Mouse (Mus musculus) hindbrain, embryonic 10.5 days (tissue): ENCODE measurements around the gene Fam160a2. TPM values are rescaled to one million over a fixed set of nuclear protein-coding genes. Genes with fewer than 3 reads are reported as not detected.

Experiments used
- DNase-seq: peaks from one replicate; pipeline ENCODE4 v3.0.0-alpha.2; 2017; ENCODE audit warnings: low spot score
- H3K27ac ChIP-seq: fragments of 300-500 bp; sonication (generic); 2 replicates; pipeline ENCODE4 v1.5.1; 2016; ENCODE audit warnings: mild to moderate bottlenecking, moderate library complexity
- H3K27me3 ChIP-seq: fragments of 300-500 bp; sonication (generic); 2 replicates; pipeline ENCODE4 v1.6.1; 2016; ENCODE audit warnings: mild to moderate bottlenecking; ENCODE audit not compliant: poor library complexity, insufficient read depth, severe bottlenecking
- H3K36me3 ChIP-seq: fragments of 300-500 bp; sonication (generic); 2 replicates; pipeline ENCODE4 v1.6.1; 2016; ENCODE audit warnings: mild to moderate bottlenecking, moderate library complexity
- H3K4me1 ChIP-seq: fragments of 300-500 bp; sonication (generic); replicated peaks from 2 replicates; pipeline ENCODE4 v1.6.1; 2016; ENCODE audit warnings: mild to moderate bottlenecking
- H3K4me3 ChIP-seq: fragments of 300-500 bp; sonication (generic); 2 replicates; pipeline ENCODE4 v1.5.1; 2016; ENCODE audit warnings: mild to moderate bottlenecking, moderate library complexity
- H3K9me3 ChIP-seq: fragments of 300-500 bp; sonication (generic); 2 replicates; pipeline ENCODE4 v1.6.1; 2016; ENCODE audit warnings: mild to moderate bottlenecking, moderate library complexity
- WGBS: fragments of 180-500 bp; shearing (Covaris S2); methylation state at CpG from one replicate; pipeline ENCODE4 v1.1.7; 2016; 5-methylcytosine and 5-hydroxymethylcytosine counted together
- polyA plus RNA-seq: library from polyadenylated mRNA; unstranded; fragments of >200 nt; fragmentation: Nextera tagmentation; extraction: Ambion mirVana; gene quantifications from 2 replicates; pipeline ENCODE4 v1.2.1, GENCODE M21; 2016

Fam160a2 gene
- polyA plus RNA-seq, result 39.9 and 41.6 TPM in 2 replicates

DNA sequence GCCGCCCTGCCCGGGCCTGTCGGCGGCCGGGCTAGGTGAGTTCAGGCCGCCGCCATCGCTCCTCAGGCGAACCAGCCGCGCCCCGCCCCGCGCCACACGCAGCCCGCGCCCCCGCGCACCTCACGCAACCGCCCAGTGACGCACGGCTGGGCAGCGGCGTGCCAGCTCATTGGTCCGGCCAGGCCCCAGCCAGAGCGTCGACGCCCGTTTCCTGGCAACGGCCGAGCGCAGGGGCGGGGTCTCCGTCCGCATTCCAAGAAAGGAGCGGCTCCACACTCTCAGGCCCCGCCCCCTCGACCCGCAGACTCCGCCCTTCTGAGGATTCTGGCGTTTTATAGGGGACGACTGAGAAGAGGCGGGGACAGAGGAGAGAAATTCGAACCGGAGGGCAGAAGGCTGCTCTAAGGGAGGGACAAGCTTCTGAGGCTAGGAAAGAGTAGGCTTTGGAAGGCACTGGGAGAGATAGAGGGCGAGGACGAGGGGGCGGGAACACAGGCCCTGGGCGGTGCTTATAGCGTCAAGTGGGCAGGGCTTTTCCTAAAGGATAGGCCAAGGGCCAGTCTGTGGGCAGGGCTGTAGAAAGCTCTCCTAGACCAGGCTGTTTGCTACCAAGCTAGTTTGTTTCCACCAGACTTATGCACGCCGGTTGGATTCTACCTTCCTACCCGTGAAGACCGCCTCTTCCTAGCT lies at the start of gene Fam160a2:
Gene Fam160a2 (minus strand): TSS at position 120 of the 690 bp plus-strand sequence.
- H3K27me3 ChIP-seq, result no peaks in the 10 kb centered on the region
- peak within 1 kb of the TSS; percentile 88 for H3K4me3 ChIP-seq
- peak within 1 kb of the TSS; percentile 93 for H3K27ac ChIP-seq
- under 1% methylated on average over 55 of the region's 55 CpGs for WGBS
- H3K36me3 ChIP-seq, result peaks cover 11% of the 10 kb centered on the region; the same call in 1 of the 2 replicates
- peaks cover 22% of the 10 kb centered on the region for H3K4me1 ChIP-seq
- H3K9me3 ChIP-seq, result no peaks in the 10 kb centered on the region
- DNase-seq, result peak; percentile 100

DNA sequence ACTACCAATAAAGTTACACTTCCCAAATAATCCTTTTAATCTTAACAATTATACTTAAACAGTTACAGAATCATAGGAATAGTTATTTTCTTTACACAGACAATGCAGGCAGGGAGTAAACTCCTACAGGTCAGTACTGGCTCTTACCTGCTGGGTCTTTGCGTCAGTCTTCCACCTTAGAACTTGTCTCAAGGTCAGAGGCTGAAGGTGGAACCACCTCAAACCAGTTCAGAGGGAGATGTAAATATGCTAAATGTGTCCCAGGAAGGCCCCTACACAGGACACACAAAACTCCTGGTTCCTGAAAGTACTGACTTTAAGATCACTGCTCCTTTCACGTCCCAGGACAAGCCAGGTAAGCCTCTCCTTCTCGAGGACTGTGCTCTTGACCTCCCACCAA lies 45.2 kb upstream of the Fam160a2 start:
- Histone ChIP-seq H3K36me3 (no peaks in the 10 kb centered on the region), H3K27me3 (no peaks in the 10 kb centered on the region), H3K4me1 (no peaks in the 10 kb centered on the region), H3K9me3 (no peaks in the 10 kb centered on the region), H3K4me3 (no peak overlapping the region), H3K27ac (no peak overlapping the region)
- DNase-seq, result no peak
- 71% methylated on average over 3 of the region's 3 CpGs for WGBS

DNA sequence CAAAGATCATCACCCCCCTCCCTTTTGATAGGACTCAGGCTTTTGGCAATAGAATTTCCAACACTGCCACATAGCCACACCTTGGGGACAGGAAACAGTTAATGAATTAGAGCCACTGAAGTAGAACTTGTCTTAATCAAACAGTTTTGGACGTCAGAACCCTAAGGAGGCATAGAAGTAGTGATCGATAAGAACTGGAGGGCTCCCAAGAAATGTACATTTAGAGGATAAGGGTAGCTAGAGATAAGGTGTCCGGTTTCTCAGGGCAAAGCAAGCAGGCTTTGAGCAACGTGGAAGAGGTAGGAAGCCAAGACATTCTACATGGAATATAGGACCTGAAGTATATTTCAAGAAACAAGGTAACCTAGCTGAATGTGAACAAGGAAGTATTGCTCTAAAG lies 41.6 kb upstream of the Fam160a2 start:
- Histone ChIP-seq H3K36me3 (no peaks in the 10 kb centered on the region), H3K27me3 (no peaks in the 10 kb centered on the region), H3K4me1 (no peaks in the 10 kb centered on the region), H3K27ac (no peak overlapping the region), H3K9me3 (no peaks in the 10 kb centered on the region), H3K4me3 (no peak overlapping the region)
- no peak for DNase-seq
- whole genome bisulfite sequencing, result 70% methylated on average over 4 of the region's 4 CpGs

DNA sequence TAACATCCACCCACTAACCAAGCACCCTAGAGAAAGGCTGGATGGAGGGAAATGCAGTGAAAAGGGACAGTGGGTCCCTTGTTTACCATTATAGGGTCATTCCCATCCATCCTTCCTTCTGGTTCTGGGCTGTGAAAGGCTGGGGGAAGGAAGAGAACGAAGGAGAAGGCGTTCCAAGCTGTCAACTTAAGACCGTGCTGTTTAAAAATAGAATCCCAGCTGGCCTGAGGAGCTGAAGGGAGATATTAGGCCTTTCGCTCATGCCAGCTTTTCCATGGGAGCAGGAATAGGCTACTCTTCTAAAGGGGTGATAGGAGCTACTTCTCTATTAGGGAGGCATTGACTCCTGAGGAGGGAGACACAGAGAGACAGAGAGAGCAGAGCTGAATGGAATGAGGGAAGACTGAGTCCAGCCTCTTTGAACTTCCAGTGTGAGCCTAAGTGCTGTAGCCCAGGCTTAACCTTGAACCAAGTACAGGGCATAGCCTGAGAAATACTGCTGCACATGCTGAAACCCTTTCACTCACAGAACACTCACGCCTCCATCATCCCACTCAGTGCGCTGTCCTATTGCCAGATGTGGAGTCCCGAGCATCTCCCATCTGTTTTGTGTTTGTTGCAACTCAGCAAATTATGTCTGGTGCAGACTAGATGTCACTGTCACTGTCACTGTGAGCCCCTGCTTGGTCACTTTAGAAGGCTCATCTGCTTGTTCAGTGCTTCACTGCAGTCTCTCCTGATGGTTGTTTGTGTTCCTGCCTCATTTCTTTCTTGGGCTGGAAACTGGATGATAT lies 38.3 kb upstream of the Fam160a2 start:
- Histone ChIP-seq H3K4me1 (no peaks in the 10 kb centered on the region), H3K27me3 (no peaks in the 10 kb centered on the region), H3K36me3 (no peaks in the 10 kb centered on the region), H3K4me3 (no peak overlapping the region), H3K27ac (no peak overlapping the region), H3K9me3 (no peaks in the 10 kb centered on the region)
- no peak for DNase-seq
- WGBS, result 85% methylated on average over 7 of the region's 7 CpGs

GRCm38 (mm10) chr7:105434798-105435197 lies 34.9 kb upstream of the Fam160a2 start:
- no peaks in the 10 kb centered on the region for H3K36me3 ChIP-seq

DNA sequence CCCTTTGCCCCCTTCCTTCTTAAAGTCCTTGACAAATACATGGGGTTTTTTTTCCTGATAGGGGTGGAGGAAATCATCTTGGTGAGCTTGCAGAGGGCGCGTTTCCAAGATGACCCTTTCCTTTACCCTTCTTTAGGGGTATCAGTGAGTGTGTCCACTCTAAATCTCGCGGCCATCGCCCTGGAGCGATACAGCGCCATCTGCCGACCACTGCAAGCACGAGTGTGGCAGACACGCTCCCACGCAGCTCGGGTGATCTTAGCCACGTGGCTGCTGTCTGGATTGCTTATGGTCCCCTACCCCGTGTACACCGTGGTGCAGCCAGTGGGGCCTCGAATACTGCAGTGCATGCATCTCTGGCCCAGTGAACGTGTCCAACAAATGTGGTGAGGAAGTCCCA lies 34.0 kb upstream of the Fam160a2 start:
- no peaks in the 10 kb centered on the region for H3K4me1 ChIP-seq
- H3K4me3 ChIP-seq, result no peak overlapping the region
- H3K27ac ChIP-seq, result no peak overlapping the region
- no peaks in the 10 kb centered on the region for H3K27me3 ChIP-seq
- no peak for DNase-seq
- 81% methylated on average over 17 of the region's 17 CpGs for WGBS
- no peaks in the 10 kb centered on the region for H3K9me3 ChIP-seq
- H3K36me3 ChIP-seq, result no peaks in the 10 kb centered on the region

More at GRCm38 (mm10) chr7:105434798-105435197, 34.9 kb upstream of the Fam160a2 start:
- H3K9me3 ChIP-seq, result no peaks in the 10 kb centered on the region
- DNase-seq, result no peak
- no peak overlapping the region for H3K27ac ChIP-seq
- no peak overlapping the region for H3K4me3 ChIP-seq
- H3K27me3 ChIP-seq, result no peaks in the 10 kb centered on the region
- no peaks in the 10 kb centered on the region for H3K4me1 ChIP-seq
- WGBS, result 79% methylated on average over 22 of the region's 22 CpGs

- H3K9me3 ChIP-seq, result no peaks in the 10 kb centered on the region
- no peak for DNase-seq
- H3K4me1 ChIP-seq, result no peaks in the 10 kb centered on the region; the same call in 1 of the 2 replicates
- 65% methylated on average over 1 of the region's 1 CpGs for WGBS
- no peaks in the 10 kb centered on the region for H3K36me3 ChIP-seq
- no peak overlapping the region for H3K27ac ChIP-seq
- peaks cover 12% of the 10 kb centered on the region for H3K27me3 ChIP-seq
- H3K4me3 ChIP-seq, result no peak overlapping the region
Observed at GRCm38 (mm10) chr7:105432058-105432457, 32.2 kb upstream of the Fam160a2 start.

- H3K4me3 ChIP-seq, result peak overlapping the region; percentile 61
- 2% methylated on average over 11 of the region's 11 CpGs for whole genome bisulfite sequencing
- H3K27me3 ChIP-seq, result peaks cover 51% of the 10 kb centered on the region
- no peaks in the 10 kb centered on the region for H3K9me3 ChIP-seq
- peak overlapping the region; percentile 74 for H3K27ac ChIP-seq
- peaks cover 14% of the 10 kb centered on the region; the same call in 1 of the 2 replicates for H3K4me1 ChIP-seq
- no peaks in the 10 kb centered on the region for H3K36me3 ChIP-seq
- no peak for DNase-seq
Observed at GRCm38 (mm10) chr7:105426051-105426450, 26.2 kb upstream of the Fam160a2 start.

DNA sequence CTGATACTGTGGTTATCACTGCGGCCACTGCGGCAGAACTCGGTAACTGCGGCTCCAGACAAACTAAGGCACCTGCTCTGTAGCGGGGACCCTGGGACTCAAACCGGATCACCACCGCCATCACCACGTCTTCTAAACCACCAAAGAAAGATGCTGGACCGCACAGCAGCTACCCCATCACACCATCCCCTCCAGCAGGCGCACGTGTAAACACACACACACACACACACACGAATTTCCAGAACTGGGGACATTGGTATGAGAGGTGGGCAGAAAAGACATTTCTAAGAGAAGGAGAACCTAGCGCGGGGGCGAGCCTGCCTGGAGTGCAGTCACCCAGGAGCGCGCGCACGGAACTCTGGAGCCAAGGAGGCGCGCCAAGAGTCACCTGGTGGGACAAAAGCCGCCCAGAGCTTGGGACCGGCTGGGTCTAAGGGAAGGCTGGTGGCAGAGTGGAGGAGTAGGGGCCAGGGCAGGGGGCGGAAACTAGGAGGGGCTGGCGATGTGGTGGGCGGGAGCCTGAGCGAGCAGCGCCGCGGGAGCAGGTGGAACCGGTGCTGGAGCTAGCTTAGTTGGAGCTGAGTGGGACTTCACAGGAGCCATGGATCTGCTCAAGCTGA lies 25.7 kb upstream of the Fam160a2 start, which contains the start of gene Cckbr:
Gene Cckbr (plus strand): TSS at position 308 of the 620 bp plus-strand sequence.
- Histone ChIP-seq H3K27ac (peak within 1 kb of the TSS; percentile 74), H3K9me3 (no peaks in the 10 kb centered on the region), H3K4me3 (peak within 1 kb of the TSS; percentile 61), H3K27me3 (peaks cover 51% of the 10 kb centered on the region), H3K4me1 (peaks cover 14% of the 10 kb centered on the region; the same call in 1 of the 2 replicates), H3K36me3 (no peaks in the 10 kb centered on the region)
- 2% methylated on average over 31 of the region's 31 CpGs for WGBS
- peak; percentile 44 for DNase-seq

GRCm38 (mm10) chr7:105424368-105424767 lies 24.5 kb upstream of the Fam160a2 start:
- peaks cover 51% of the 10 kb centered on the region for H3K27me3 ChIP-seq
- no peak for DNase-seq
- 31% methylated on average over 5 of the region's 5 CpGs for WGBS
- peaks cover 14% of the 10 kb centered on the region; the same call in 1 of the 2 replicates for H3K4me1 ChIP-seq
- H3K4me3 ChIP-seq, result no peak overlapping the region
- no peak overlapping the region for H3K27ac ChIP-seq
- no peaks in the 10 kb centered on the region for H3K9me3 ChIP-seq
- H3K36me3 ChIP-seq, result no peaks in the 10 kb centered on the region

- no peaks in the 10 kb centered on the region for H3K36me3 ChIP-seq
- H3K4me3 ChIP-seq, result no peak overlapping the region
- peaks cover 27% of the 10 kb centered on the region for H3K27me3 ChIP-seq
- peaks cover 8% of the 10 kb centered on the region; the same call in 1 of the 2 replicates for H3K4me1 ChIP-seq
- no peaks in the 10 kb centered on the region for H3K9me3 ChIP-seq
- no peak for DNase-seq
- H3K27ac ChIP-seq, result no peak overlapping the region
- 74% methylated on average over 2 of the region's 2 CpGs for WGBS
Observed at GRCm38 (mm10) chr7:105420903-105421302, 21.0 kb upstream of the Fam160a2 start.

- H3K9me3 ChIP-seq, result no peaks in the 10 kb centered on the region
- no peaks in the 10 kb centered on the region for H3K36me3 ChIP-seq
- no peak for DNase-seq
- no peaks in the 10 kb centered on the region for H3K4me1 ChIP-seq
- H3K27me3 ChIP-seq, result no peaks in the 10 kb centered on the region
- no peak overlapping the region for H3K4me3 ChIP-seq
- H3K27ac ChIP-seq, result no peak overlapping the region
- 84% methylated on average over 5 of the region's 5 CpGs for WGBS
Observed at GRCm38 (mm10) chr7:105418106-105418505, 18.3 kb upstream of the Fam160a2 start.
